Mouse (Mus musculus): ENCODE measurements around the gene March8.
A peak's percentile ranks its signal among the peaks of the same experiment; 100 is the strongest.

March8 gene

DNA sequence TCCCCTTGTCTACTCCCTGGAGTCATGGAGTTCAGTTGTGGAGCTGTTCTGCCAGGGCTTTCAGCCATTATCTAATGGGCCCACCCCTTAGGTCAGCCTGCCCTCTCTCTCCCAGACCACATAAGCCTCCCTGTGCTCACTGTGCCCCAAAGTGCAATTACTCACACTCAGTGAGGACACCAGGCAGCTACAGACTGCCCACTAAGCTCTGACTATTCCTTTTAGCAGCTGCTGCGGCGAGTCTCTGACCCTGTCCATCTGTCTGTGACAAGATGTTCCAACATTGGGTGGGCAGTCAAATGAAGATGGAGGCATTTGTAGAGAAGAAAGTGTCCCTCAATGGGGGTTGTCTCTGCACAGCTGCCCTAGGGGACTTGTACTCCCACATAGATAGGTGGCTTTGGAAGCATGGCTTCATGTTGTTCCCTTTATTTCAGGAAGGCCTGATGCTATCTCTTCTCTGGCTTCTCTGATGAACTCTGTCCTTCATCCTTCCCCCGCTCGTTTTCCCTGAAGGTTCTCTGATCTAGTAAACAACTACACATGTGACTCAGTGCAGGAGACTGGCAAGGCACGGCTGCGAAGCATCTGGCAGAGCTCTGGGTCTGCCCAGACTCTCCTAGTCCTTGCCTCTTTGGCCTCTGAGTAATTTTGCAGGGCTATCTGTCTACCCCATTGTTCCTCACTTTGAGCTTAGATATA is 70.3 kb downstream of the March8 start:
- DNase-seq (ENCODE audit: low spot score in 2 of 2): no peak

DNA sequence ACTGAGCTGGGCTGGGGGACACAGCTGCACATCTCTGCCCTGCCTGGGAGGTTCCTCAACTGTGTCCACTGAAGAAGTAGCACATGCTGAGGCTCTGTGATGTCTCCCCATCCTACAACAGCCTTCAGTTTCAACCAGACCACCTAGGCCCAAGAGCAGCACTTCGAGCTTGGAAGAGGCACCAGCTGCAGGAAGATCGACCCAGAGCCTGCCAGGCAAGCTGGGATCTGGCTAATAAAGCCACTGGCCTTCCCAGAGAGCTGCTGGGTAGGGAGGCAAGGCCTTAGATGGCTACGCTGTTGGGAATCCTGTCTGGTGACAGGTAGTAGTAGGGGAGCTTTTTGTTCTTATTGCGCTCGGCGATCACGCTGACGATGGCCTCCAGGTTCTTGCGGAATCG is 72.6 kb downstream of the March8 start:
- DNase-seq (ENCODE audit: low spot score in 2 of 2): no peak

DNA sequence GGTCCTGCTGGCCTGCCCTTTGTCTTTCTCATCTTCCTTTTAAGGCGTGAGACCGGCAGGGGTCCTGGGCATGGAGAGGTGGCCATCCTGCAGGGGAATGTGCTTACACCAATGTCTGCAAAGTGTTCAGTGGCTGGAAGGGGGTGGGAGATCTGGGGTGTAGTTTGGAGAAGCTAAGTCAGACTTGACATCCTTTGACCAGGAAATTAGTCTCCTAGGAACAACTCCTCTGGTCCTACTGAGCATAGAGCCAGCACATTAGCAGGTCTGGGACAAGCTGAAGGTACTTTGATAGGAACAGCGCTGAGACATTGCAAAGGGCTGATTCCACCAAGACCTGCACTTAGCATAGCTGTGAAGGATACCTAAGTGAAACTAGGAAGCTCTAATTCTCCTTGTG is 73.9 kb downstream of the March8 start:
- no peak for DNase-seq (ENCODE audit: low spot score in 2 of 2)

DNA sequence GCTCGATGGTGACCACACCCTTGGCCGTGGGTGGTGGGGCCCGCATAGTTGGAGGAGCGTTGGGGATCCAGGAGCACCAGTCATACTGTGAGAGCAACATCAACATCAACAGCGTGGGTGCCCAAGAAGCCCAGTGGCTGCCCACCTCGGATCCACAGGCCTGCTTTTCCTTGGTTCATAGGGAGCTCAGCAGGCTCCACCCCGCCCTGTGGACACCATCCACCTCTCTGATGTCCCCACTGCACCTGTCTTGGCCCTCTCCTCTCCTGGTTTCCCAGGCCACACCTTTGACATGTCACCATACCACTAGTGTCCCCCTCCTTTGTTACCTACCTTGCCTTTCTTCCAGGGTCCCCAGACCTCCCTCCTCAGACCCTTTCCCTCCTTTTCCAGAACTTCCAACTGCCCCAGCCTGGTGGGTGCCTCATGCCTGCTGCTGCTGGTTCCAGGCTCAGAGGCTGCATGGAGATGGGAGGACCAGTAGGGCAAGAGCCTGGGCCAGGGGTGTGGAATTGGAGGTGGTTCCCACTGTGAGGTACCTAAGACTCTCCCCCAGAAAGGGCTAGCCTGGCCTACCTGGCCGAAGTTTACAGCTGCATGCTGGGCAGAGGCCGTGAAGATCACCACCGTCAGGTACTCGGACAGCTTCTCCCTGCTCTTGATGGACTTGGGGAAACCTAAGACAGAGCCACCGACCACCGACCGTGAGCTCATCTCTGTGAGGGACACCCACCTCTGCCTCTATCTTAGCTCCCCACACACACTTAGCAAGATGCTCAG is 74.9 kb downstream of the March8 start:
- DNase-seq (ENCODE audit: low spot score in 2 of 2): no peak

DNA sequence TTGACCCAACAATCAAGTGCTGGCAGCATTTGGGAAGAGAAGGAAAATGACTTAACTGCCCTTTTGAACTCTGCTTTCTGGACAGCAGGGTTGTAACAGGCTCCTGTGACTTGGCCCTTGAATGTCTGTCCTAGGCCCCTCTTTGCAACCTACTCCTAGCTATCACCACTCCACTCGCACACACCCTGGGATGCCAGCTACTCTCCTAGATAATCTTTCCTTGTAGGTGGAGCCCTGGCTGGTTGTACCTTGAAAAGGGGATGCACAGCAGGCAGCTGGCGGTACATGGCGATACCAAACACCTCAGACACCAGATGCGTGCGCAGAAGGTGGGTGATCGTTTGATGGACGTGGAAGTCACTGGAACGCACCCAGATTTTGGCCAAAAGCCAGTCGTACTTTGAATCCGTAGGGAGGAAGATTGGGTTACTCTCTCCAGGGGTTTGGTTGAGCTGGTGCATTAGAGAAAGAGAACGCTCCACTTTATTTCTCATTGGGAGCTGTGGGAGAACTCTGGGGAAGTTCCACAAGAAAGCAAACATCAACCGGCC is 77.4 kb downstream of the March8 start:
- DNase-seq (ENCODE audit: low spot score in 2 of 2): no peak

DNA sequence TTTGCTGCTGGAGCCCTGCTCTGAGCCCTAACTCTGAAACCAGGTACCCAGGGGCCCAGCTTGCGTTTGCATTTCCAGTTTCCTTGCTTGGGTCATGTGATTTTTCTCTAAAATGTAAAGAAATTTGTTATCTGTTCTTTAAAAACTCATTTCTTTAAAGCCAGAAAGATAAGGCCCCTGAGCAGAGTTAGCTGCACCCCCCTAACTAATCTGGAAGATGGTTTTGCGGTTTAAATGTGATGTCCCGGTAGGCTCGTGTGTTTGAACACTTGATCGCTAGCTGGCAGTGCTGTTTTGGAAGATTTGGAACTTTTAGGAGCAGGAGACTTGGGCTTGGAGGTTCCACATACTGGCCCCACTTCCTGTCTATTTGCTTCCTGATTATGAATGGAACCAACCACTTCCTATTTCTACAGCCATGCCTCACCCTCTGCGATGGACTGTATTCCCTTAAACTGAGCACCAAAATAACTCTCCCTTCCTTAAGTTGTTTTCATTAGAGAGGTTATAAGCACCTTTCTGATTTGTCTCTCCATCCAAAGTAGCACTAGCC is 78.3 kb downstream of the March8 start:
- no peak for DNase-seq (ENCODE audit: low spot score in 2 of 2)

DNA sequence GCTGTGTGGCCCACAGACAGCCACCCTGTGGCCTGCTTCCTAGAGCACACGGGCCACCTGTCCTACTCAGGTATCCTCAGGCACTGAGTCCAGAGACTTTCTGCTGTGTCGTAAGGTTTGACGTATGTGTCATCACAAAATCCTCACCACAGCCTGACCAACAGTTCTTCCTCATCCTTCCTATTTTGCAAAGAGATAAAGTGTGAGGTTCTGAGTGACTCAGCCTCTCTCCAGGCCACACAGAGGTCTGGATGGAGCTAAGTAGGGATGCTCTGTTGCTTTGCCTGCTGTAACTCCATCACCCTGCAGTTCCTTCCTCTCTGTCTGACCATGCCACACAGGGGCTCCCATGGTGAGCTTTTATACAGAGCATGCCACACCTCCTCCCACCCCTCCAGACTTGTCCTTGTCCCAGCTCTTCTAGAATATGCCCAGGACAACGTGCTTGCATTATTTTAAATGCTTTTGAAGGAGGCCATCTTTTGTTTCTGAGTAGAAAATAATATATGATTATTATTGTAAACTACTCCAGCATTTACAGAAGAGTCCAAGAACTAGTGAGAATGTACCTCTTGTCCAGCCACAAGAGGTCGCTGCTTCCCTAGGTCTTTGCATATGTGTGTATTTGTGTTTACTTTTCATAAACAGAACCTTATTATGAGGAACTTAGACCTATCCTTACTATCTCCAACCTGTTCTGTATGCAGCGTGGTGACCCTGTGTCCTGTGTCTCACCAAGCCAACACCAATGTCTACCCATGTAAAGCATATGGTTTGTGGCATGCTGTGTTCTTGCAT is 79.9 kb downstream of the March8 start:
- no peak for DNase-seq (ENCODE audit: low spot score in 2 of 2)

DNA sequence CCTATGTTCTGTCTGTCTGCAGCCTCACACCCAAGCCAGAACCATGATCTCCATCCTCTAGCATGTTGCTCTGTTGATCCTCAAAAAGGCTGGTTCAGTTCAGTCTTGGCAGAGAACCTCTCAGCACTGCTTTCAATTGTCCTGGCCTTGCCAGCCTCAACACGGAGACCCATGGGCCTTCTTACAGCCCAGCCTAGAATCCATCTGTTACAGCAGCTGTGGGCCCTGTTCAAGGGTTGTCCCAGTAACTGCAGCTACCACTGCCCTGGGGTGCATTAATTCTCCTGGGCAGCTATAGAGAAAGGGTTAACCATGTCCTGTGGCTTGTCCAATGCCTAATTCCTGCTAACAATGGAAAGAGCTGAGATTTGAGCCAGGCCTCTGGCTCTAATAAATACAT is 80.7 kb downstream of the March8 start:
- DNase-seq (ENCODE audit: low spot score in 2 of 2): no peak

DNA sequence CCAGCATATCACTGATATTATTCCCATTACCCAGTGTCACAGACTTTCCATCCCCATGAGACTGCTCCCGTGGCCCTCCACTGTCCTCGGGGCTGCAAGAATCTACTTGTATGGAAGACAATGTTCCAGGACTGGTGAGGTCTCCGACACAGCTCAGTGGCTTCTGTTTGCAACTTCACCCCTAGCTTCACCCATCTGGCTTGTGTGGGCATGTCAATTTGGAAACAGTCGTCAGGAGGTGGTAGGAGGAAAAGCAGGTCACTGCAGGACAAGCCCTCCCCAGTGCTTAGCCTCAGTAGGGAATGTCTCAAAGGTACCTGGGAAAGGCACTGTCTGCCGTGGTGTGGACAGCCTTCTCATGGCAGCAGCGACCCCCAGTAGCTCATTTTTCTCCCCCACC is 81.9 kb downstream of the March8 start:
- no peak for DNase-seq (ENCODE audit: low spot score in 2 of 2)

DNA sequence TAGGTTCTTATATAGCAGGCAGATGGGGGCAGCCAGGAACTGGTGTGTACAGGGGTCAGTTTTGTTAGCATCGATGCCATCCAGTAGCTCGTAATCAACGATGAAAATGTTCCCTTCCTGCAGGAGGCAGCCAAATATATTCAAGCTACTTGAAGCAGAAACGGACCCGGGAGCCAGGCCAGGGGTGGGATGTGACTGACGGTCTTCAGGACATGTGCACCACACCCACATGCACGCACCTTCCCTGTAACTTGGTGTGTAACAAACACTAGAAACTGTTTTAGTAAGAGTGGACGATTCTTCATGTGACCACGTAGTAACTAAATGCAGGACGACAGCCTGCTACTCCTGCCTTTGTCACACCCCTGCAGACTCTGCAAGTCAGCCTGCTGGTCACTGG is 82.4 kb downstream of the March8 start:
- DNase-seq (ENCODE audit: low spot score in 2 of 2): no peak

DNA sequence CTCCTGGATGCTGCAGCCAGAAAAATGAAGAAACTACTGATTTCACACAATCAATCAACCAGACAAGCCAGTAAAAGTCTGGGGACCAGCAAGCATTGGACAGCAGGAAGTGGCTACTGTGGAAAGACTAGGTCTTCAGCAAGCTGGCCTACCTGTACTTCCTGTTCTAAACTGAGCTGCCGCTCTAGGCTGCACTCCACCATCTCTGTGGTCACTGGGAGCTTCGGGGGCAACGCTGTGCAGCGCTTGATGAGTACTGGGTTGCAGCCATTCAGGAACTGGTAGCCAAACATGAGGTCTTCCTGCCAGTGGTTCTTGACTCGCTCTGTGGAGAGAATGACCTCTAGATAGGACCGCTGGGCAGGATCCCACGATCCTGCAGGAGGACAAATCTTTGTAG is 85.2 kb downstream of the March8 start:
- no peak for DNase-seq (ENCODE audit: low spot score in 2 of 2)

DNA sequence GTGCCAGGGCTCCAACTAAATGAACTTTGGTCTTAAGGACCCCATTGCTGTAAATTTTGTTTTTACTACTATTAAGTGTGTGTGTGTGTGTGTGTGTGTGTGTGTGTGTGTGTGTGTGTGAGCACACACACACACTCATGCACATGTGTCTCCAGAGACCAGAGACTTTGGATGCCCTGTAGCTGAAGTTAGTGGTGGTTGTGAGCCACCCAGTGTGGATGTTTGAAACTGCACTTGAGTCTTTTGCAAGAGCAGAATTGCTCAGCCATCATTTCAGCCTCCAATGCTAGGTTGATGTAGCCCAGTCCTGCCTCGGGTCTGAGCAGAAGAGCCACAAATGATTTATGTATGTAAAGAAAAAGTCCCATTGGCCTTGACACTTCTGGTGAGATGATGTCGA is 85.8 kb downstream of the March8 start:
- no peak for DNase-seq (ENCODE audit: low spot score in 2 of 2)

DNA sequence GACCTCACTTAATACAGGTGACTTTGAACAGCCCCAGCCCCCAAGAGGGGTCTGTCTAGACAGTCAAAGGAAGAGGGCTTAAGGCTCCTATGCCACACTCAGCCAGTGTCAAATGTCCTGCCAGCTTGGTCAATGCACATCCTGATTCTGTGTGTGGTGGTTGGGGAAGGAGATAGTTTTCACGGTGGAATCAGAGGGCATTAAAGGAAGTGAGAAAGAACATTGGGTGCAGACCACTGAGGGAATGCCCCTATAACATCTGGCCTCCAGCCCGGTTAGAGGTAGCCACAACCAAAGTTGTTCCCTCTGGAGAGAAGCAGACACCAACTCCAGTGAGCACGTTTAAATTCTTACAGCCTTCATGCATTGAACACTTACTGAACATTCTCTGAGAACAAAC is 89.7 kb downstream of the March8 start:
- no peak for DNase-seq (ENCODE audit: low spot score in 2 of 2)

DNA sequence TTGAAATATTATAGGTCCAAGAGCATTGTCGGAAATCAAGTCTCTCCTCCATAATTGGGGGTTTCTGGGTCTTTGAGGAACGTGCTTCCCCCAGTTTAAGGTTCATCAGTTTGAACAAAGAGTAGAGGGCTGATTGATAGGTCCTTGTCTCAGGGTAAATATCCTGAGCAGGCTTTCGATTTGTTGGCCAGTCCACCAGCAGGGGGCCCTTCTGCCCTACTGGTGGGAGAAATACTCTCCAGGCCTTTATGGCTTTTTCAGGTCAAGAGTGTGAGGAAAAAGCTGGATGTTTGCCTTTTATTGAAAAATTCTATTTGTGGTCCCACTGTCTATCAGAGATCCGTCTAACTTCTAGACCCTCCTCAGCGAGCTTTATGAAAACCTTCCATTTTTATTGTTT is 90.5 kb downstream of the March8 start:
- no peak for DNase-seq (ENCODE audit: low spot score in 2 of 2)

DNA sequence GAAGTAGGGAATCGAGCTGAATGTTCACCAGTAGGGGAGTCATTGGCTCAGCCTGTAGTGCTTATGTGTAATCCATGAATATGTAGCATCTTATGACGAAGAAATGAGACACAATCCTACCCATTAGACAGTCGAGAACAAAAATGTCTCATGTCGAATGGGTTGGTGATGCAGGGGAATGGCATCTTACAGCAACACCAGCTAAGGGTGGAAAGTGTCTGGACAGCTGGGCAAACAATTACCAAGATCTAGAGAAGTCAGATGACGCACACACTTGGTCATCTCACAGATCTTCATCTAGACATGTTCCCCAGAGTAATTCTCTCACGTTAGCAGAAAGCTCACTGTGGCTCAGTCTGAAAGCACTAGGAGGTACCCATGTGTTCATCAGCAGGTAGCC is 101.0 kb downstream of the March8 start:
- DNase-seq (ENCODE audit: low spot score in 2 of 2): no peak

DNA sequence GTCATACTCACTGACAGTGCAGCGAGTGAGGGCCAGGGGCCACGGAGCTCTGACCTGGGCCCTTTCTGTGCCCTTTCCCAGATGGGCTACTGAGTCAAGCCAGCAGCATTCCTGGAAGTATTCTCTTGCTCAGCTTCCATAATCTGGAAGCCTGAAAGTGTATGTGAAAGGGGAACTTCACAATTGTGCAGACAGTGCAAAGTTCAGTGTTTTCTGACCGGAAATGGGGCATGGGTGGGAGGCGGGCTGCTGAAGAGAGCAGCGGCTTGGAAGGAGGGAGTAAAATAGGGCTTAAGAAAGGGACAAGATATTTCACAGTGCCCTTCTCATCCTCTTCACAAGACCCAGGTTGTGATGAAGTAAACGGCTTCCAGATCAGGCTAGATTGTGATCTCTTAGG is 101.7 kb downstream of the March8 start:
- DNase-seq (ENCODE audit: low spot score in 2 of 2): no peak

DNA sequence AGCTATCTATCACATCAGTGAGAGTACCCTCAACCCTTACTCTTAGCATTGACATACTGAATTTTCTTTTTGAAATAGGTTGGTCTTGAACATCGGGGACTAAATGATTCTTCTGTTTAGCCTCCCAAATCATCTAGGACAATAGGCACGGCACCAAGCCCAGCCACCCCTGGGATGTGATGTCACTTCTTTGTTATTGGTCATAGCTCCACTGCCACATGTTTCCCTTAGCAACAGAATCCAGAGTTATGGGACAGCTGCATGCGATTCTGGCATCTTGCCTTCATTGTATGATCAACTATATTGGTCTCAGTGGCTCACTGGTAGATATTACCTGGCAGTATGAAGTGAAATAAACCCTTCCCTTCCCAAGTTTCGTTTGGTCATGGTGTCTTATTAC is 102.6 kb downstream of the March8 start:
- no peak for DNase-seq (ENCODE audit: low spot score in 2 of 2)

DNA sequence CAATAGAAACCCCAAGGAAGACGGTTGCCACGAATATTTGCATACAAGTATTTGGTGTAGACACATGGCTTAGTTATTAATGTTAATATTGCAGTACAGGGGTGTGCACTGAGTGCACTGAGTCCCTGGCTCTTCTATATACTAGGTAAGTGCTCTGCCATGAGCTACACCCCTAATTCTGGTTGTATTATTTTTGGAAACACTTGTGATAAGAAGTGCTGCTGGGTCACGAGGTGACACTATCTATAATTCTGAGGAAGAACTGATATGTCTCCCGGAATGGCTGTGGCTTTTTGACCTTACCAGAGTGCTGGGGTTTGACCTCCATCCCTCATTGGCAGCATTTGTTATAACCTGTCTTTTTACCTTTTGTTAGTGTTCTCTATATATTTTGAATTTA is 103.0 kb downstream of the March8 start:
- DNase-seq (ENCODE audit: low spot score in 2 of 2): no peak

DNA sequence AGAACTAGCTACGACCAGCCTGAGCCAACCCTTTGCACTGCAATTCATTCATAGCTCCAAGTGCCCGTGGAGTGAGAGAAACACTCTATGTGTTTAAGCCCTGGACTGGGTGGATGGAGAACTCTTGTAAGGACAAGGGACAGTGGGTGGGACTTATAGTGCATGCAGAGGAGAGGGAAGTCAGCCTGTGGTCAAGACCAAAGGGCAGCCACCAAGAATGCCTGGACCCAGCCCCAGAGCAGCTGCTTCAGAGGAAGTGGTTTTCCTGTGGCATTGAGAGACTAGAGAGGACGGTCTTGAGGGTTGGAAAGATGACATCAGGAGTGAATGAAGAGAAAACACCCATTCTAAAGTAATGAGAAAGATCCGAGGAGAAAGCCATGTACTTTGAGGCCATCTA is 118.0 kb downstream of the March8 start:
- peak in 1 of 2 experiments; percentile 27 for DNase-seq (ENCODE audit: low spot score in 2 of 2)

DNA sequence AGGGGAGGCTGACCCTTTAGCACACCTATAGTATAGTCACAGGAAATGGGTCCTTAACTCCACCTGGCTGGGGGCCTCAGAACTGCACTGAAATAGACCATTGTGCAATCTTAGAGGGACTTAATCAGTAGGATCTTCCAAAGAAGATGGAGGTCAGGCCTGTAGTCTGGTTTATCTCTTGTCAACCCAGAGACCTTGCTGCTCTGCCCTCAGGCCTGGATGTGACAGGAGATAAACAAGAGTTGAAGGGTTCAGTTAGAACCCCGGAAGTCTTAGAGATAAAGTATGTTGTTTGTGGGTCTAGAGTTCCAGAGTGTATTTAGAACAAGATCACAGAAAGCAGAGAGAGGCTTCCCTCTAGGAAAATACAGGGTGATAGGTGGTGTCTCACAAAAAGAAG is 118.7 kb downstream of the March8 start:
- no peak for DNase-seq (ENCODE audit: low spot score in 2 of 2)

DNA sequence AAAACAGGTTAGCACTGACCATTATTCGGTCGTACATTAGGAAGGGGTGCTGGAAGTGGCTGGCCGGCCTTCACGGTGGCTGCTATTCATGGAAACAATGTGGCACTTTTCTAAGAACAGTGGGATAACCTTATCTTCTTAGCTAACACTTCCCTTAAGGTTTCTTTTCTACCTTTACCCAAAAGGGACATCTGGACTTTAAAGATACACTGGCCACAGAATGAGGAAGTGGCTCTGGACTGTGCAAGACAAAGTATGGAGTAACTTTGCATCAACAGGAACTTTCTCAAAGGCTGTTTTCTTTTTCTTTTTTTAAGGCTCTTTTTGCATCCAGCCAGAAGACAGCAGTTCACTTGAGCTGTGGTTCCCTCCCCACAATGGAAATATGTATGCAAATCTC is 120.9 kb downstream of the March8 start:
- DNase-seq (ENCODE audit: low spot score in 2 of 2): peak in 1 of 2 experiments; percentile 10
